Mouse (Mus musculus) kidney, embryonic 16.5 days (tissue): Measurements from ENCODE around the gene Ttc30a1. TPM values are rescaled to one million over a fixed set of nuclear protein-coding genes. Genes with fewer than 3 reads are reported as not detected.

Experiments used
- ATAC-seq: fragments of 200-750 bp; cut with Nextera tagmentation; 2 replicates; pipeline ENCODE4 v1.8.0; 2017; ENCODE audit warnings: moderate TSS enrichment; ENCODE audit not compliant: low FRiP score, low TSS enrichment
- H3K27ac ChIP-seq: fragments of 300-500 bp; sonication (generic); 2 replicates; pipeline ENCODE4 v1.5.1; 2014; ENCODE audit warnings: low read length
- H3K27me3 ChIP-seq: fragments of 300-500 bp; sonication (generic); 2 replicates; pipeline ENCODE4 v1.6.1; 2014; ENCODE audit warnings: low read length, control low read depth, mixed read lengths; ENCODE audit not compliant: insufficient read depth
- H3K36me3 ChIP-seq: fragments of 300-500 bp; sonication (generic); 2 replicates; pipeline ENCODE4 v1.6.1; 2014; ENCODE audit warnings: low read length, control low read depth, mixed read lengths; ENCODE audit not compliant: insufficient read depth
- H3K4me1 ChIP-seq: fragments of 300-500 bp; sonication (generic); 2 replicates; pipeline ENCODE4 v1.6.1; 2014; ENCODE audit warnings: low read length, control low read depth, mixed read lengths; ENCODE audit not compliant: insufficient read depth
- H3K4me2 ChIP-seq: fragments of 300-500 bp; sonication (generic); replicated peaks from 2 replicates; pipeline ENCODE4 v1.6.1; 2014; ENCODE audit warnings: low read depth, low read length
- H3K4me3 ChIP-seq: fragments of 300-500 bp; sonication (generic); 2 replicates; pipeline ENCODE4 v1.5.1; 2014; ENCODE audit warnings: mild to moderate bottlenecking, low read length
- H3K9ac ChIP-seq: fragments of 300-500 bp; sonication (generic); replicated peaks from 2 replicates; pipeline ENCODE4 v1.6.1; 2014; ENCODE audit warnings: low read length
- H3K9me3 ChIP-seq: fragments of 300-500 bp; sonication (generic); 2 replicates; pipeline ENCODE4 v1.6.1; 2016; ENCODE audit warnings: low read length, control low read depth
- WGBS: fragments of 180-500 bp; shearing (Covaris S2); extraction: QIAGEN DNeasy Blood & Tissue Kit; methylation state at CpG from one replicate; pipeline ENCODE4 v1.1.7; 2014; 5-methylcytosine and 5-hydroxymethylcytosine counted together
- polyA plus RNA-seq: library from polyadenylated mRNA; unstranded; fragments of >200 nt; fragmentation: Nextera tagmentation; extraction: Ambion mirVana; gene quantifications from 2 replicates; pipeline ENCODE4 v1.2.1, GENCODE M21; 2015

Ttc30a1 gene
- polyA plus RNA-seq, 1 experiment from 2014 or later = 10.5 TPM

- WGBS = 19% methylated on average over 12 of the region's 12 CpGs
- no peak overlapping the region; the same call in 1 of the 2 replicates for H3K27ac ChIP-seq
- H3K27me3 ChIP-seq = no peaks in the 10 kb centered on the region
- H3K9me3 ChIP-seq = no peaks in the 10 kb centered on the region
- H3K36me3 ChIP-seq = no peaks in the 10 kb centered on the region
- no peak overlapping the region for H3K4me2 ChIP-seq
- H3K4me1 ChIP-seq = peaks cover 23% of the 10 kb centered on the region
- peak; percentile 47 for ATAC-seq
- no peak overlapping the region for H3K4me3 ChIP-seq
- H3K9ac ChIP-seq = no peak overlapping the region
Observed at GRCm38 (mm10) chr2:75999636-76000035, 17.9 kb upstream of the Ttc30a1 start.

DNA sequence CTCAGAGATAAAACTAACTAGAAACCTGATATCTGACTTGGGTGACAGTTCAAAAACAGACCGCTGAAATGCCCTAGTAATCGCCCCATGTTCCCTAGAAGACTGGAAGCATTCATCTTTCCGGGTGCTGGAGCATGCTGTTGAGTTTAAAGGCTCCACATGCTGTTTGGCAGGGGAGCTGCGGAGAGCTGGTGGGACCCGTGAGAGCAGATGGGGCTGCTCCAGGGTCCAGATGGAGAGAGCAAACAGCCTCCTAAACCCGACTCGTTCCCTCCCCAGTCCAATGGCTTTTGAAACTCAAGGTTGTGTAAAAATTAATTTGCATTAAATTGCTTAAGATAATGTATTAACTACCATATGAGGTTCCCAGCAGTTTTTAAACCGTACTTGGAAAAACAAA, 16.9 kb upstream of the Ttc30a1 start:
- WGBS = 9% methylated on average over 8 of the region's 8 CpGs
- H3K4me2 ChIP-seq = 0 out of 2 replicates have a peak overlapping the region, but pooled peaks have one; percentile 19

DNA sequence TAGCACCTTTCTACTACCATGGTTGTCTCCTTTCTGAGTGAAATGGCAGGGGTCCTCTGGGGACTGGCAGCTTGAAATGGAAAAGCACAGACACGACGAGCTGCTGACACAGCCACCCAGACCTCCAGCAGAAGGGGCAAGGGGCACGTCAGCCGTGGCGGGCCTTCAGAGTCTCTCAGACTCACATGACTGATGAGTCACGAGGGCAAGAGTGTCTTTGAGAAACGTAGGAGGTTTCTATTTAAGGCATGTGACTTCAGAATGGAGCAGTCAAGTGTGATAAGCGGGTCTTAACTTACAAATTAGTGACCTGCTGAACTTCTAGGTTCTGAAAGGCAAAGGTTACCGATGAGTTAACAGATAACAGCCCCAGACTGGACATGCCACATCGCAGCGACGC, 16.0 kb upstream of the Ttc30a1 start:
- H3K27ac ChIP-seq = 0 out of 2 replicates have a peak overlapping the region, but pooled peaks have one; percentile 1
- ATAC-seq = 0 out of 2 replicates have a peak, but pooled peaks have one; percentile 21
- H3K4me3 ChIP-seq = no peak overlapping the region
- no peaks in the 10 kb centered on the region for H3K9me3 ChIP-seq
- peaks cover 23% of the 10 kb centered on the region for H3K4me1 ChIP-seq
- H3K4me2 ChIP-seq = no peak overlapping the region
- no peaks in the 10 kb centered on the region for H3K36me3 ChIP-seq
- no peak overlapping the region for H3K9ac ChIP-seq
- H3K27me3 ChIP-seq = no peaks in the 10 kb centered on the region
- WGBS = 27% methylated on average over 12 of the region's 12 CpGs

More for the DNA sequence above, 16.9 kb upstream of the Ttc30a1 start:
- Histone ChIP-seq H3K27me3 (no peaks in the 10 kb centered on the region), H3K9me3 (no peaks in the 10 kb centered on the region), H3K4me3 (no peak overlapping the region), H3K36me3 (no peaks in the 10 kb centered on the region), H3K9ac (no peak overlapping the region), H3K4me1 (peaks cover 23% of the 10 kb centered on the region), H3K27ac (peak overlapping the region; percentile 57; the same call in 1 of the 2 replicates)
- ATAC-seq = peak; percentile 16; the same call in 1 of the 2 replicates

GRCm38 (mm10) chr2:75994841-75995240, 13.1 kb upstream of the Ttc30a1 start:
- Histone ChIP-seq H3K36me3 (no peaks in the 10 kb centered on the region), H3K9me3 (no peaks in the 10 kb centered on the region), H3K9ac (no peak overlapping the region), H3K27me3 (no peaks in the 10 kb centered on the region), H3K4me2 (no peak overlapping the region), H3K4me1 (peaks cover 30% of the 10 kb centered on the region), H3K4me3 (no peak overlapping the region), H3K27ac (no peak overlapping the region)
- no peak for ATAC-seq
- 96% methylated on average over 11 of the region's 11 CpGs for WGBS

GRCm38 (mm10) chr2:75991581-75992205, 9.9 kb upstream of the Ttc30a1 start:
- no peak for ATAC-seq
- 37% methylated on average over 6 of the region's 6 CpGs for WGBS

GRCm38 (mm10) chr2:75990885-75991539, 9.2 kb upstream of the Ttc30a1 start:
- Histone ChIP-seq H3K4me2 (no peak overlapping the region), H3K9me3 (no peaks in the 10 kb centered on the region), H3K9ac (no peak overlapping the region), H3K27me3 (no peaks in the 10 kb centered on the region), H3K4me1 (peaks cover 30% of the 10 kb centered on the region), H3K27ac (no peak overlapping the region), H3K36me3 (no peaks in the 10 kb centered on the region), H3K4me3 (no peak overlapping the region)
- 61% methylated on average over 13 of the region's 13 CpGs for WGBS
- no peak for ATAC-seq

More at GRCm38 (mm10) chr2:75991581-75992205, 9.9 kb upstream of the Ttc30a1 start:
- no peak overlapping the region for H3K9ac ChIP-seq
- peaks cover 30% of the 10 kb centered on the region for H3K4me1 ChIP-seq
- no peaks in the 10 kb centered on the region for H3K36me3 ChIP-seq
- no peaks in the 10 kb centered on the region for H3K27me3 ChIP-seq
- H3K4me2 ChIP-seq = no peak overlapping the region
- no peak overlapping the region for H3K27ac ChIP-seq
- no peak overlapping the region for H3K4me3 ChIP-seq
- H3K9me3 ChIP-seq = no peaks in the 10 kb centered on the region

DNA sequence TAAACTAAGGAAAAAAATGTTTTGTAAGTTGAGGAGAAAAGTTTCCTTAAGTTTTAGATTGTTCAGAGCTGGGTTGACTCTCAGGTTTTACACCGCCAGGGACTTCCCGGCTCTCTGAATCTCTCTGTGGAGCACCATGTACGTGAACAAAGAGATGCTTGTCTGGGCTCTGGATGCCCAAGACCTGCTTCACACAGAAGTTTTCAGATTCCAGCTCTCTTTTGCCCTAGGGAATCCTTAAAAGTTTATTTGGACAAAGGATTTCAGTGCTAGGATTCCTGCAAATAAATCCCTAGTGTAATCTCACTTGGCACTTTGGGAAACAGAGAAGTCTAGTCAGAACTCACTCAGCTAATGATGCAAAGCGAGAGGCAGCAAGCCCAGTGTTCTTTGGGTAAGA, 7.9 kb upstream of the Ttc30a1 start:
- Histone ChIP-seq H3K27me3 (no peaks in the 10 kb centered on the region), H3K36me3 (no peaks in the 10 kb centered on the region), H3K9me3 (no peaks in the 10 kb centered on the region), H3K4me3 (no peak overlapping the region), H3K9ac (no peak overlapping the region), H3K4me1 (peaks cover 33% of the 10 kb centered on the region), H3K4me2 (no peak overlapping the region), H3K27ac (no peak overlapping the region)
- ATAC-seq = no peak
- 58% methylated on average over 4 of the region's 4 CpGs for WGBS

DNA sequence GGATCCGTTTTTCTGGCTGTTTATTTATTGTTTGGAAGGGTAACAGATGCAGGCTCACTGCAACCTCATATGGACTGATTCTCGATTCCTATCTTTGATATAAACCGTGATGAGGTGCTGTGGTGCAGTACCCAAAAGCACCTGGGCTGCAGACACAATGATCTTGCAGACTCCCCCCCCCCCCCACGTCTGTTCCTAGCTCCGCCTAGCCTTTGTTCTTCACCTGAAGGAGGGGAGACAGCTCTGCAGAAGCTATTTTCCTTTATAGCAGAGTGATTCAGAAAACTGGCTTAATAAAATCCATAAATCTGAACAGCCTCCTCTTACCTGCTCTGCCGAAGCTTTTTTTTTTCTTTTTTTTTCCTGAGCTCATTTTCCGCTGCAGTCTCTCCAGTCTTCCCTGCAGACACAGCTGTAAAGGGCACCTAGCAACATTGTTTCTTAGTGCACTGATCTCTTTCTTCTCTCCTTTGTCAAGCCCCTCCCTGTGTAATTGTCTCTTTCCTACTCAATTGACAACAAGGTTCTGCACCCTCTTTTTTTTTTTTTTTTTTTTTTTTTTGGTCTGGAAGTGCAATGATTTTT, 7.1 kb upstream of the Ttc30a1 start:
- H3K9ac ChIP-seq = no peak overlapping the region
- no peak overlapping the region for H3K27ac ChIP-seq
- no peaks in the 10 kb centered on the region for H3K9me3 ChIP-seq
- WGBS = 26% methylated on average over 7 of the region's 7 CpGs
- H3K27me3 ChIP-seq = no peaks in the 10 kb centered on the region
- no peaks in the 10 kb centered on the region for H3K36me3 ChIP-seq
- H3K4me2 ChIP-seq = peak overlapping the region; percentile 16; the same call in 1 of the 2 replicates
- no peak overlapping the region for H3K4me3 ChIP-seq
- ATAC-seq = no peak
- H3K4me1 ChIP-seq = peaks cover 33% of the 10 kb centered on the region

DNA sequence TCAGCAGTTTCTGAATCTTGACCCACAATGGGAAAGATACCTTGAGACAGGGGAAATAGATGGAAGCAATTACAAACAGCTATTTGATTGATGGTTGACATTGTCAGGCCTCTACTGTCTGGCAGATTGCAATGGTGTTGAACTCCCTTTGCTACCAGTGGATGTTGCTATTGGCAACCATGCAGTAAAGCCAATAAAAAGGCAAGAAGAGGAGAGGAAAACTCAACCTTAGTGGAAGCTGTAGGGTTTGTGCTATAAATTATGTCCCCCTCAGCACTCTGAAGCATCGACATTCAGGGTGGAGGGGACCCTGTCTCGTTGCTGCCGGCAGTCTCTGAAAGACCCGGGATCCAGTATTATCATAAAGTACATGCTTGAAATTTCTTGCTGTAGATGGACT, 6.6 kb upstream of the Ttc30a1 start:
- no peak for ATAC-seq
- Histone ChIP-seq H3K27ac (no peak overlapping the region), H3K9ac (no peak overlapping the region), H3K9me3 (no peaks in the 10 kb centered on the region), H3K36me3 (no peaks in the 10 kb centered on the region), H3K4me3 (no peak overlapping the region), H3K27me3 (no peaks in the 10 kb centered on the region), H3K4me2 (peak overlapping the region; percentile 16; the same call in 1 of the 2 replicates), H3K4me1 (peaks cover 33% of the 10 kb centered on the region)
- 16% methylated on average over 4 of the region's 4 CpGs for WGBS

DNA sequence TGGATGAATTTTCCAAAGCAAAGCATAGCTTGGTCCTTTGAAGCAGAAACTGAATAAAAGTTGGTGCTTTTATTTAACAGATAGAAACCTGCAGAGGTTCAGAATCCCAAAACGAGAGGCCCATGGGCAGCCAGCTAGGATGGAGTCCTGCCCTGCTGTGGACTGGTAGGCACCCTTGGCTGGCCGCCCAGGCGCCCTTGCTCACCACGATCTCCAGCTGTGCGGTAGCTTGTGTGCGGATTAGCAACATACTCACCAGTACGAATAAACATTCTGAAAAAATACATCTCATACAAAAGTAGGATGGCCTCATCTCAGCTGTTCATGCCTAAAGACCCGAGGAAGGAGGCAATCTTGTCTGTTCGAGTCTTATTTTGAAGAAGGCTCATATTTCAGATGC, 6.0 kb upstream of the Ttc30a1 start:
- Histone ChIP-seq H3K9ac (no peak overlapping the region), H3K4me3 (no peak overlapping the region), H3K4me2 (no peak overlapping the region), H3K4me1 (peaks cover 33% of the 10 kb centered on the region), H3K36me3 (no peaks in the 10 kb centered on the region), H3K27me3 (no peaks in the 10 kb centered on the region), H3K27ac (no peak overlapping the region), H3K9me3 (peaks cover under 1% of the 10 kb centered on the region; the same call in 1 of the 2 replicates)
- 64% methylated on average over 9 of the region's 9 CpGs for WGBS
- no peak for ATAC-seq
